Mouse (Mus musculus) hindbrain, embryonic 15.5 days (tissue): ENCODE results near the gene Gm44790. TPM values are rescaled to one million over a fixed set of nuclear protein-coding genes. Genes with fewer than 3 reads are reported as not detected.

Source experiments
- polyA plus RNA-seq: library from polyadenylated mRNA; unstranded; fragments of >200 nt; fragmentation: Nextera tagmentation; extraction: Ambion mirVana; gene quantifications from 2 replicates; pipeline ENCODE4 v1.2.1, GENCODE M21; 2015

The Gm44790 gene
- polyA plus RNA-seq, 1 experiment from 2014 or later = 1.2 TPM

Other genes starting within 250 kb of the Gm44790 start
- 15.3 and 19.1 TPM in 2 replicates for gene Tgfa, start 231.4 kb upstream of the Gm44790 start, polyA plus RNA-seq
- gene Fam136a, start 61.0 kb upstream of the Gm44790 start, polyA plus RNA-seq = 106 and 108 TPM in 2 replicates
- gene Snrpg, start 55.4 kb upstream of the Gm44790 start, polyA plus RNA-seq = 346 and 401 TPM in 2 replicates
- gene Pcyox1, start 29.5 kb upstream of the Gm44790 start, polyA plus RNA-seq = 84.7 and 90.1 TPM in 2 replicates
- gene Tia1, start 22.4 kb upstream of the Gm44790 start, polyA plus RNA-seq = 275 and 283 TPM in 2 replicates
- gene C87436, start 11.7 kb downstream of the Gm44790 start, polyA plus RNA-seq = 23.7 and 25.7 TPM in 2 replicates
- gene Pcbp1, start 99.7 kb downstream of the Gm44790 start, polyA plus RNA-seq = 341 and 351 TPM in 2 replicates
- 0.76 and 1.00 TPM in 2 replicates for gene Asprv1, start 201.5 kb downstream of the Gm44790 start, polyA plus RNA-seq
- 18.5 and 18.7 TPM in 2 replicates for gene Mxd1, start 242.5 kb downstream of the Gm44790 start, polyA plus RNA-seq